Mouse (Mus musculus) midbrain, postnatal 0 days (tissue): ENCODE results near the gene Saxo2. TPM values are rescaled to one million over a fixed set of nuclear protein-coding genes. Genes with fewer than 3 reads are reported as not detected.

Source experiments
- ATAC-seq: fragments of 200-750 bp; cut with Nextera tagmentation; 2 replicates; pipeline ENCODE4 v1.8.0; 2017; ENCODE audit warnings: moderate number of reproducible peaks, mild to moderate bottlenecking, moderate TSS enrichment, moderate library complexity; ENCODE audit not compliant: low FRiP score
- DNase-seq: peaks from one replicate; pipeline ENCODE4 v3.0.0-alpha.2; 2015; ENCODE audit warnings: low spot score
- H3K27ac ChIP-seq: fragments of 300-500 bp; sonication (generic); 2 replicates; pipeline ENCODE4 v1.5.1; 2014; ENCODE audit warnings: low read depth, mild to moderate bottlenecking, low read length, mixed read lengths
- H3K27me3 ChIP-seq: fragments of 300-500 bp; sonication (generic); 2 replicates; pipeline ENCODE4 v1.6.1; 2014; ENCODE audit warnings: low read length, control low read depth, mixed read lengths; ENCODE audit not compliant: insufficient read depth
- H3K36me3 ChIP-seq: fragments of 300-500 bp; sonication (generic); 2 replicates; pipeline ENCODE4 v1.6.1; 2014; ENCODE audit warnings: low read length, control low read depth, mixed read lengths; ENCODE audit not compliant: insufficient read depth
- H3K4me1 ChIP-seq: fragments of 300-500 bp; sonication (generic); 2 replicates; pipeline ENCODE4 v1.6.1; 2014; ENCODE audit warnings: mild to moderate bottlenecking, control low read depth, antibody characterized with exemption, low read length, mixed read lengths; ENCODE audit not compliant: insufficient read depth
- H3K4me2 ChIP-seq: fragments of 300-500 bp; sonication (generic); 2 replicates; pipeline ENCODE4 v1.6.1; 2014; ENCODE audit warnings: low read depth, mild to moderate bottlenecking, low read length, mixed read lengths; ENCODE audit not compliant: poor library complexity, severe bottlenecking
- H3K4me3 ChIP-seq: fragments of 300-500 bp; sonication (generic); 2 replicates; pipeline ENCODE4 v1.5.1; 2014; ENCODE audit warnings: low read depth, mild to moderate bottlenecking, low read length, moderate library complexity
- H3K9ac ChIP-seq: fragments of 300-500 bp; sonication (generic); replicated peaks from 2 replicates; pipeline ENCODE4 v1.6.1; 2014; ENCODE audit warnings: mild to moderate bottlenecking, low read length, moderate library complexity, mixed read lengths; ENCODE audit not compliant: poor library complexity, severe bottlenecking
- H3K9me3 ChIP-seq: fragments of 300-500 bp; sonication (generic); 2 replicates; pipeline ENCODE4 v1.6.1; 2016; ENCODE audit warnings: low read length, control low read depth
- CTCF ChIP-seq: IDR thresholded peaks from 2 replicates; pipeline ENCODE4 v1.5.1; 2016; ENCODE audit warnings: antibody characterized with exemption, mild to moderate bottlenecking
- WGBS: fragments of 180-500 bp; shearing (Covaris S2); extraction: QIAGEN DNeasy Blood & Tissue Kit; methylation state at CpG from one replicate; pipeline ENCODE4 v1.1.7; 2014; 5-methylcytosine and 5-hydroxymethylcytosine counted together
- polyA plus RNA-seq: library from polyadenylated mRNA; unstranded; fragments of >200 nt; fragmentation: Nextera tagmentation; extraction: Ambion mirVana; gene quantifications from 2 replicates; pipeline ENCODE4 v1.2.1, GENCODE M21; 2015
- total RNA-seq: library from RNA; depleted of rRNA; stranded (reverse); fragments of >200 nt; gene quantifications from 2 replicates; pipeline ENCODE4 v1.2.3, GENCODE M21; 2014; rRNA removed

Gene Saxo2
- total RNA-seq, result 26.6 and 28.9 TPM in 2 replicates
- polyA plus RNA-seq, result 42.2 and 49.2 TPM in 2 replicates

GRCm38 (mm10) chr7:82648353-82649080 lies at the start of gene Saxo2, which contains the start of gene Efl1:
TSS of gene Saxo2 (minus strand) at chr7:82648528.
TSS of gene Efl1 (plus strand) at chr7:82648614.
- Histone ChIP-seq H3K4me3 (peak within 1 kb of the TSS; percentile 72), H3K9me3 (no peaks in the 10 kb centered on the region), H3K27ac (no peak within 1 kb of the TSS), H3K4me2 (peak within 1 kb of the TSS; percentile 64), H3K4me1 (no peaks in the 10 kb centered on the region; the same call in 1 of the 2 replicates), H3K9ac (peak within 1 kb of the TSS; percentile 69), H3K36me3 (peaks cover 6% of the 10 kb centered on the region; the same call in 1 of the 2 replicates), H3K27me3 (no peaks in the 10 kb centered on the region)
- DNase-seq (peak; percentile 97), ATAC-seq (peak; percentile 96)
- WGBS, result under 1% methylated on average over 46 of the region's 46 CpGs
- peak; percentile 36 for TF ChIP-seq CTCF

GRCm38 (mm10) chr7:82697668-82698067 lies 49.3 kb upstream of the Saxo2 start:
- 73% methylated on average over 8 of the region's 8 CpGs for WGBS
- ATAC-seq, result no peak
- H3K4me2 ChIP-seq, result no peak overlapping the region
- no peak for TF ChIP-seq CTCF
- H3K4me1 ChIP-seq, result no peaks in the 10 kb centered on the region
- H3K9me3 ChIP-seq, result no peaks in the 10 kb centered on the region
- H3K9ac ChIP-seq, result no peak overlapping the region
- no peak overlapping the region for H3K4me3 ChIP-seq
- DNase-seq, result no peak
- H3K27me3 ChIP-seq, result no peaks in the 10 kb centered on the region
- H3K36me3 ChIP-seq, result peaks cover 26% of the 10 kb centered on the region
- no peak overlapping the region for H3K27ac ChIP-seq

- Histone ChIP-seq H3K27ac (no peak overlapping the region), H3K9me3 (no peaks in the 10 kb centered on the region), H3K4me1 (no peaks in the 10 kb centered on the region), H3K27me3 (no peaks in the 10 kb centered on the region), H3K4me3 (no peak overlapping the region), H3K36me3 (peaks cover 22% of the 10 kb centered on the region), H3K9ac (no peak overlapping the region), H3K4me2 (no peak overlapping the region)
- ATAC-seq (no peak), DNase-seq (no peak)
- TF ChIP-seq CTCF, result no peak
- 93% methylated on average over 6 of the region's 6 CpGs for WGBS
Observed at GRCm38 (mm10) chr7:82691021-82691738, 42.9 kb upstream of the Saxo2 start.

GRCm38 (mm10) chr7:82688736-82689135 lies 40.4 kb upstream of the Saxo2 start:
- 37% methylated on average over 3 of the region's 3 CpGs for WGBS
- Histone ChIP-seq H3K27me3 (no peaks in the 10 kb centered on the region), H3K4me3 (no peak overlapping the region), H3K4me2 (no peak overlapping the region), H3K9me3 (no peaks in the 10 kb centered on the region), H3K36me3 (peaks cover 26% of the 10 kb centered on the region), H3K4me1 (no peaks in the 10 kb centered on the region), H3K9ac (no peak overlapping the region), H3K27ac (no peak overlapping the region)
- no peak for TF ChIP-seq CTCF
- ATAC-seq, result no peak
- peak; percentile 10 for DNase-seq

- H3K4me1 ChIP-seq, result no peaks in the 10 kb centered on the region
- no peaks in the 10 kb centered on the region for H3K9me3 ChIP-seq
- ATAC-seq, result no peak
- no peak for DNase-seq
- H3K27me3 ChIP-seq, result no peaks in the 10 kb centered on the region
- H3K4me2 ChIP-seq, result no peak overlapping the region
- no peak overlapping the region for H3K4me3 ChIP-seq
- H3K9ac ChIP-seq, result no peak overlapping the region
- WGBS, result 93% methylated on average over 5 of the region's 5 CpGs
- TF ChIP-seq CTCF, result no peak
- peaks cover 9% of the 10 kb centered on the region for H3K36me3 ChIP-seq
- no peak overlapping the region for H3K27ac ChIP-seq
Observed at GRCm38 (mm10) chr7:82679901-82680300, 31.6 kb upstream of the Saxo2 start.

GRCm38 (mm10) chr7:82676834-82677233 lies 28.5 kb upstream of the Saxo2 start:
- H3K4me3 ChIP-seq, result no peak overlapping the region
- no peaks in the 10 kb centered on the region for H3K4me1 ChIP-seq
- H3K27ac ChIP-seq, result no peak overlapping the region
- H3K27me3 ChIP-seq, result no peaks in the 10 kb centered on the region
- peak; percentile 83 for TF ChIP-seq CTCF
- ATAC-seq, result 0 out of 2 replicates have a peak, but pooled peaks have one; percentile 20
- no peak overlapping the region for H3K4me2 ChIP-seq
- peak; percentile 63 for DNase-seq
- H3K9me3 ChIP-seq, result no peaks in the 10 kb centered on the region
- H3K9ac ChIP-seq, result no peak overlapping the region
- WGBS, result 85% methylated on average over 6 of the region's 6 CpGs
- peaks cover 25% of the 10 kb centered on the region for H3K36me3 ChIP-seq
